Mouse (Mus musculus) C2C12 (cell line): ENCODE data around the gene Ptpro.

Source experiments
- CEBPB ChIP-seq: IDR thresholded peaks from one replicate; pipeline ENCODE4 v1.6.1; 2011; ENCODE audit warnings: low read depth, mild to moderate bottlenecking, control low read depth, moderate library complexity
- CTCF ChIP-seq: IDR thresholded peaks from one replicate; pipeline ENCODE4 v1.5.1; 2011; ENCODE audit not compliant: control insufficient read depth, insufficient read depth, insufficient read length
- MAX ChIP-seq: IDR thresholded peaks from one replicate; pipeline ENCODE4 v1.6.1; 2011; ENCODE audit warnings: mild to moderate bottlenecking, control low read depth
- MYOD1 ChIP-seq: IDR thresholded peaks from one replicate; pipeline ENCODE4 v1.6.1; 2011; ENCODE audit warnings: low read depth; ENCODE audit not compliant: control insufficient read depth, insufficient read length
- MYOG ChIP-seq: IDR thresholded peaks from one replicate; pipeline ENCODE4 v1.6.1; 2011; ENCODE audit not compliant: control insufficient read depth, insufficient read length; ENCODE audit errors: extremely low read depth
- USF1 ChIP-seq: IDR thresholded peaks from one replicate; pipeline ENCODE4 v1.6.1; 2011; ENCODE audit warnings: low read depth, mild to moderate bottlenecking, control low read depth, moderate library complexity

GRCm38 (mm10) chr6:137281541-137282049, 29.5 kb downstream of the Ptpro start:
- no peak for TF ChIP-seq CTCF
- no peak for TF ChIP-seq USF1
- TF ChIP-seq MYOD1: no peak
- TF ChIP-seq MYOG: no peak
- no peak for TF ChIP-seq MAX
- TF ChIP-seq CEBPB: no peak
